Mouse (Mus musculus): ENCODE measurements around the gene Polq.

Gene Polq

GRCm38 (mm10) chr16:37011061-37011921, at the start of gene Polq:
Polq (plus strand) TSS chr16:37011786.
- in situ Hi-C loops (cut with MboI; ENCODE audit: unreplicated experiment in 2 of 2): loop anchor here in 1 of 2 experiments (5.0 to 25.0 kb wide), 4 partner anchors 189 to 1649 kb away; partner anchors contain the start of genes Ndufb4 and Sec22a

GRCm38 (mm10) chr16:36963415-36963814, 48.2 kb upstream of the Polq start:
- in situ Hi-C loops (cut with MboI; ENCODE audit: unreplicated experiment in 2 of 2): no loop called here

GRCm38 (mm10) chr16:36979127-36979526, 32.5 kb upstream of the Polq start:
- in situ Hi-C loops (cut with MboI; ENCODE audit: unreplicated experiment in 2 of 2): no loop called here

GRCm38 (mm10) chr16:36983796-36984195, 27.8 kb upstream of the Polq start:
- in situ Hi-C loops (cut with MboI; ENCODE audit: unreplicated experiment in 2 of 2): no loop called here

- in situ Hi-C loops (cut with MboI; ENCODE audit: unreplicated experiment in 2 of 2): no loop called here
These were observed 25.9 kb upstream of the Polq start for GRCm38 (mm10) chr16:36985636-36986042.

GRCm38 (mm10) chr16:36987399-36987798, 24.2 kb upstream of the Polq start:
- in situ Hi-C loops (cut with MboI; ENCODE audit: unreplicated experiment in 2 of 2): no loop called here

GRCm38 (mm10) chr16:36988066-36988465, 23.5 kb upstream of the Polq start:
- in situ Hi-C loops (cut with MboI; ENCODE audit: unreplicated experiment in 2 of 2): no loop called here

- in situ Hi-C loops (cut with MboI; ENCODE audit: unreplicated experiment in 2 of 2): no loop called here
These were observed 22.1 kb upstream of the Polq start for GRCm38 (mm10) chr16:36989493-36989892.

- in situ Hi-C loops (cut with MboI; ENCODE audit: unreplicated experiment in 2 of 2): no loop called here
These were observed 21.5 kb upstream of the Polq start, which contains the start of gene Fbxo40 for GRCm38 (mm10) chr16:36989999-36990625. Fbxo40 (minus strand) TSS chr16:36990467.

GRCm38 (mm10) chr16:36997650-36998049, 13.9 kb upstream of the Polq start:
- in situ Hi-C loops (cut with MboI; ENCODE audit: unreplicated experiment in 2 of 2): no loop called here

GRCm38 (mm10) chr16:36999366-36999972, 12.1 kb upstream of the Polq start:
- in situ Hi-C loops (cut with MboI; ENCODE audit: unreplicated experiment in 2 of 2): no loop called here

- in situ Hi-C loops (cut with MboI; ENCODE audit: unreplicated experiment in 2 of 2): loop anchor here (5.0 to 25.0 kb wide), 6 partner anchors 122 to 1647 kb away; partner anchors contain the start of gene Sec22a (in 1 of the 2)
These were observed 2.3 kb upstream of the Polq start for GRCm38 (mm10) chr16:37009262-37009661.

GRCm38 (mm10) chr16:37010370-37010769, 1.2 kb upstream of the Polq start:
- in situ Hi-C loops (cut with MboI; ENCODE audit: unreplicated experiment in 2 of 2): loop anchor here in 1 of 2 experiments (5.0 to 25.0 kb wide), 4 partner anchors 188 to 1648 kb away; partner anchors contain the start of genes Ndufb4 and Sec22a

- in situ Hi-C loops (cut with MboI; ENCODE audit: unreplicated experiment in 2 of 2): loop anchor here in 1 of 2 experiments (5.0 to 25.0 kb wide), 4 partner anchors 190 to 1650 kb away; partner anchors contain the start of genes Ndufb4 and Sec22a
These were observed 320 bp downstream of the Polq start for GRCm38 (mm10) chr16:37011922-37012289.

GRCm38 (mm10) chr16:37012336-37012735, 750 bp downstream of the Polq start:
- in situ Hi-C loops (cut with MboI; ENCODE audit: unreplicated experiment in 2 of 2): loop anchor here in 1 of 2 experiments (5.0 to 25.0 kb wide), 4 partner anchors 190 to 1650 kb away; partner anchors contain the start of genes Ndufb4 and Sec22a

- in situ Hi-C loops (cut with MboI; ENCODE audit: unreplicated experiment in 2 of 2): no loop called here
These were observed 16.0 kb downstream of the Polq start for GRCm38 (mm10) chr16:37027581-37027980.

GRCm38 (mm10) chr16:37031996-37032395, 20.4 kb downstream of the Polq start:
- in situ Hi-C loops (cut with MboI; ENCODE audit: unreplicated experiment in 2 of 2): no loop called here

- in situ Hi-C loops (cut with MboI; ENCODE audit: unreplicated experiment in 2 of 2): no loop called here
These were observed 23.2 kb downstream of the Polq start for GRCm38 (mm10) chr16:37034751-37035150.

- in situ Hi-C loops (cut with MboI; ENCODE audit: unreplicated experiment in 2 of 2): no loop called here
These were observed 48.0 kb downstream of the Polq start for GRCm38 (mm10) chr16:37059631-37060030.

- in situ Hi-C loops (cut with MboI; ENCODE audit: unreplicated experiment in 2 of 2): no loop called here
These were observed 49.7 kb downstream of the Polq start for GRCm38 (mm10) chr16:37061261-37061660.

- in situ Hi-C loops (cut with MboI; ENCODE audit: unreplicated experiment in 2 of 2): no loop called here
These were observed 60.8 kb downstream of the Polq start for GRCm38 (mm10) chr16:37072354-37072753.

Measured in v-Abl transformed pro-B cells (cell line).